Mouse (Mus musculus): ENCODE results near the gene Hvcn1.

DNA sequence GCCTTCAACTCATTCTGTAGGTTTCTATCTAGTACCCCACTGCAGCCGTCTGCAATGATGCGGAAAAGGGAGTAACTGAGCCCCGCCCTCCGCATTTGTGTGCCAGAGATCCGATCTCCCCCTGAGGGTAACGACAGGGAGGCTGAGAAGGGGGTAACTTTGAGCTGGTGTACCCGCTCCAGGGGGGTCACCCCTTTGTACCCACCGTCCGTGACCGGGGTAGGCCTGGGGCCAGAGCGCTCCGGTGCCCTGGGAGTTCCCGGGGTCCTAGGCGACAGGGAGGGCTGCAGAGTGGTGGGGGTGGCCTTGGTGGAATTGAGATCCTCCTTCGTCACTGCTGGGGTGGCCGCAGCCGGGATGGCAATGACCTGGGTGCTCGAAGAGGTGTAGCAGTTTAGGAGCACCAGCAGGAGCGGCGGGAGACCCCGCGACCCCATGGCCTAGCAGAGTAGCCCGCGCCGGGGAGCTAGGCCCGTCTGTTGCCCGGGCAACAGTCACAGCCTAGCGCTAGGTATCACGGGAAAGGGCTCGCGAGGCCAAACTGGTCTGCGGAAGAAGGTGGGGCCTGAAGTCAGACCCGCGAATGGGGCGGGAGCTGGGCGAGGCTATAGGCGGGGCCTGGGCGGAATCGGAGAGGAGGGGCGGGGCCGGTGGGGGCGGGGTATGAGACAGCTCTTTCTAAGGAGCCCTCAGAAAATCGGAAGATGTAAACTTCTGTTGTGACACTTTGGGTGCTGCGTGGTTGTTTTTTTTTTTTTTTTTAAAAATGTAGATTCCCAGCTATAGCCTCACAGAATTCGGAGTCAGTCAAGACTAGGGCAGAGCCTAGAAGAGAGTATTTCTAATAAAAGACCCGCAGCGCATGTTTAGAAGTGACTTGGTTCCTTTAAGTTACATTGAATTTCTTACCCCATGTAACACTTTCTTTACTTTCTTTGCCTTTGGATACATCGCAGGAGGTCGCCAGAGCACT is 57.6 kb downstream of the Hvcn1 start, which contains the start of gene Tctn1:
- TF ChIP-seq CTCF (IDR thresholded peaks at IDR 0.05; ENCODE audit: low read depth, low read length) = no peak
- no peak for TF ChIP-seq GATA1 (IDR thresholded peaks at IDR 0.05; ENCODE audit: borderline replicate concordance, low read length)
- TF ChIP-seq TAL1 (conservative IDR thresholded peaks at IDR 0.05; ENCODE audit: low read depth, low read length) = no peak
